Mouse (Mus musculus) embryonic facial prominence, embryonic 15.5 days (tissue): ENCODE results near the gene Syt8. TPM values are rescaled to one million over a fixed set of nuclear protein-coding genes. Genes with fewer than 3 reads are reported as not detected.

Experiments used
- ATAC-seq: fragments of 200-750 bp; cut with Nextera tagmentation; 2 replicates; pipeline ENCODE4 v1.8.0; 2017; ENCODE audit warnings: low read depth, moderate TSS enrichment; ENCODE audit not compliant: insufficient number of reproducible peaks, low FRiP score, low TSS enrichment
- H3K27ac ChIP-seq: fragments of 300-500 bp; sonication (generic); replicated peaks from 2 replicates; pipeline ENCODE4 v1.5.1; 2015; ENCODE audit warnings: mild to moderate bottlenecking, inconsistent platforms
- H3K27me3 ChIP-seq: fragments of 300-500 bp; sonication (generic); 2 replicates; pipeline ENCODE4 v1.6.1; 2015; ENCODE audit warnings: inconsistent platforms
- H3K36me3 ChIP-seq: fragments of 300-500 bp; sonication (generic); 2 replicates; pipeline ENCODE4 v1.6.1; 2015; ENCODE audit warnings: mild to moderate bottlenecking, inconsistent platforms
- H3K4me1 ChIP-seq: fragments of 300-500 bp; sonication (generic); 2 replicates; pipeline ENCODE4 v1.6.1; 2015; ENCODE audit warnings: inconsistent platforms
- H3K4me2 ChIP-seq: fragments of 300-500 bp; sonication (generic); replicated peaks from 2 replicates; pipeline ENCODE4 v1.6.1; 2015; ENCODE audit warnings: mild to moderate bottlenecking, inconsistent platforms
- H3K4me3 ChIP-seq: fragments of 300-500 bp; sonication (generic); replicated peaks from 2 replicates; pipeline ENCODE4 v1.5.1; 2015; ENCODE audit warnings: mild to moderate bottlenecking, inconsistent platforms
- H3K9ac ChIP-seq: fragments of 300-500 bp; sonication (generic); 2 replicates; pipeline ENCODE4 v1.6.1; 2015; ENCODE audit warnings: inconsistent platforms
- H3K9me3 ChIP-seq: fragments of 300-500 bp; sonication (generic); replicated peaks from 2 replicates; pipeline ENCODE4 v1.6.1; 2016; ENCODE audit warnings: inconsistent platforms
- WGBS: fragments of 180-500 bp; shearing (Covaris S2); methylation state at CpG from one replicate; pipeline ENCODE4 v1.1.7; 2015; 5-methylcytosine and 5-hydroxymethylcytosine counted together
- polyA plus RNA-seq: library from polyadenylated mRNA; unstranded; fragments of >200 nt; fragmentation: Nextera tagmentation; extraction: Ambion mirVana; gene quantifications from 2 replicates; pipeline ENCODE4 v1.2.1, GENCODE M21; 2015

Syt8 gene
- 3.9 and 4.5 TPM in 2 replicates for polyA plus RNA-seq

DNA sequence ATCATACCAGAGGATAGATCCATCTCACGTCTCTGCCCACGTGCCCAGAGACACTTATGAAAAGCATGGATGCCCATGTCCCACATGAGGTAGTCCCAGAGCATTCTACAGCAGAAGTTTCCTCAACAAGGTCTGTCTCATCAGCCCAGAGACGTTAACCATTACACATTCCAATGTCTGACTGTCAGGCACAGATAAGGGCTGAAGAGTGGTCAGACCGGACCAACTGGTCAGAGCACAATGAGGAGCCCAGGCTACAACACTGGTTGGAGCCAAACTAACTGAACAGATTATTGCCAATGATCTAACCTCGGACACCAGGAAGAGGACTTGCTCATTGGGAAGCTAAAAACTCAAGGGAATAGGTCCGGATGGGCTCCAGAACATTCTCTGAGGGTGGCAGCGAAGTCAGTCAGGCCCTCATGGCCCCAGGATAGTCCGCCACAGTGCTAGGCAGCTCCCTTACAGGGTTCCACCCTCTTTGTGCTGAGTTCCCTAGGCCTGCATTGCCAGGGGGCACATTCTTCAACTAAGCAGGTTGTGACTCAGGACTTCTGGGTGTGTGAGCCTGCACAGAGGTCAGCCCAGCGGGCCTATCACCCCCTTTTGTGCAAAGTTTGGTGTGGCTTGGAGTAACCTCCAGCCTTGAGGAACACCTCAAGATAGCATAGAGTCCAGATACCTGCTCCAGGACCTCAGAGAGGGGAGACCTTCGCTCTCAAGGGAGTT, at the start of gene Syt8:
Gene Syt8, plus strand, starts transcription at position 714 of the 729 bp plus-strand sequence.
- Histone ChIP-seq H3K4me2 (no peak within 1 kb of the TSS), H3K27me3 (no peaks in the 10 kb centered on the region), H3K4me1 (peaks cover 65% of the 10 kb centered on the region), H3K9me3 (no peaks in the 10 kb centered on the region), H3K36me3 (no peaks in the 10 kb centered on the region), H3K9ac (no peak within 1 kb of the TSS), H3K4me3 (no peak within 1 kb of the TSS), H3K27ac (peak within 1 kb of the TSS; percentile 79)
- WGBS, result 73% methylated on average over 10 of the region's 10 CpGs
- ATAC-seq, result no peak

DNA sequence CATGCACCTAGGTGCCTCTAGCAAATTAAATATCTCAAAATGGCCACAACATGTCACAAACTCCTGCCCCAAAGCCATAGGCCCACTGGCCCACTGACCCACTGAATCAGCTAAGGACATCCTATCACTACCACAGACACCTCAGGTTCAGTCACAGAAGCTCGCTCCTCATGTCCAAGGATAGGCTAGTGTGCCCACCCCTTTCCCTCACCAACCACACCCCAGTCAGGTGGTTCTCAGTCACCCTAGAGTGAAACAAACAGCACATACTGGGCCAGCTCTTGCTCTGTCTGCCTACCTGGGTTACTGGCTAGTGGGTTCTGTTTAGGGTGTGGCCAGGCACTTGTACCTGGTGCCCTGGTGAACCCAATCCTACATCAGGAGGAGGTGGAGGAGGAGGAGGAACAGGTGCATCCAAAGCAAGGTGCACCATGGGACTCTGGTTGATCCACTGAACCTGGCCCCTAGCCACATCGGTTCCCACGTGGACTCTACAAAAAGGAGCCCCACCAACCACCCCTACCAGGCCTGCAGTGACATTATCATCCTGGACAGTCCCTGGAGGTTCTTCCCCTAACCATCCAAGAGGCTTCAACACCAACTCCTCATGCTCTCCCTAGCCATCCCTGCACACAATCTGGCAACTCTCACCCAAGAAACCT, 48.8 kb upstream of the Syt8 start:
- no peaks in the 10 kb centered on the region for H3K27me3 ChIP-seq
- H3K4me1 ChIP-seq, result peaks cover 26% of the 10 kb centered on the region
- H3K4me3 ChIP-seq, result peak overlapping the region; percentile 87
- H3K4me2 ChIP-seq, result peak overlapping the region; percentile 84
- no peak overlapping the region for H3K27ac ChIP-seq
- 93% methylated on average over 3 of the region's 3 CpGs for WGBS
- H3K36me3 ChIP-seq, result peaks cover 47% of the 10 kb centered on the region
- H3K9me3 ChIP-seq, result no peaks in the 10 kb centered on the region
- ATAC-seq, result no peak
- H3K9ac ChIP-seq, result no peak overlapping the region

DNA sequence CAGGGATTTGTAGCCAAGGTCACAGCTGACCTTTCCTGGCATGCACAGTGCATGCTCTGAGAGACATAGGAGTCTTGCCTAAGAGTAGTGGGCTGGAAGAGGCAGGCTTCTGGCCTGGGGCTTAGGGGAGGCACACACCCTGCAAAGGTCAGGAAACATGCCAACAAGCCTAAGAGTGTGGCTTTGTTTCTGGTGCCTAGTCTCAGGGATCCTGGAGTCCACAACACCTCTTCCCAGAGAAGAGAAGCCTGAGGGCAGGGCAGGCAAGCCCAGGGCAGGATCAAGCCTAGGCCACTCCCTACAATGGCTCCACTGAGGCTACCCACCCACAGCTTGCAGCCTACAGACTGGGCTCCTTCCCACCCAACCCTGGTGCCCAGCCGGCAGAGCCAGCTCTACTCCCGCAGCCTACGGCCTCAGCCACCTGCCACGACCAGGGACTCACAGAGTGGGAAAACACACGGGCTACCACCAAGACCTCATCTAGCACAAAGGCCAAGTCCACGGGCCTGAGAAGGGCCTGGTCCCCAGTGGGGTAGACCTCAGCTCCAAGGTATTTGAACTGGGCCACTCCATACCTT, 47.9 kb upstream of the Syt8 start:
- WGBS, result 46% methylated on average over 6 of the region's 6 CpGs
- peak overlapping the region; percentile 83 for H3K27ac ChIP-seq

DNA sequence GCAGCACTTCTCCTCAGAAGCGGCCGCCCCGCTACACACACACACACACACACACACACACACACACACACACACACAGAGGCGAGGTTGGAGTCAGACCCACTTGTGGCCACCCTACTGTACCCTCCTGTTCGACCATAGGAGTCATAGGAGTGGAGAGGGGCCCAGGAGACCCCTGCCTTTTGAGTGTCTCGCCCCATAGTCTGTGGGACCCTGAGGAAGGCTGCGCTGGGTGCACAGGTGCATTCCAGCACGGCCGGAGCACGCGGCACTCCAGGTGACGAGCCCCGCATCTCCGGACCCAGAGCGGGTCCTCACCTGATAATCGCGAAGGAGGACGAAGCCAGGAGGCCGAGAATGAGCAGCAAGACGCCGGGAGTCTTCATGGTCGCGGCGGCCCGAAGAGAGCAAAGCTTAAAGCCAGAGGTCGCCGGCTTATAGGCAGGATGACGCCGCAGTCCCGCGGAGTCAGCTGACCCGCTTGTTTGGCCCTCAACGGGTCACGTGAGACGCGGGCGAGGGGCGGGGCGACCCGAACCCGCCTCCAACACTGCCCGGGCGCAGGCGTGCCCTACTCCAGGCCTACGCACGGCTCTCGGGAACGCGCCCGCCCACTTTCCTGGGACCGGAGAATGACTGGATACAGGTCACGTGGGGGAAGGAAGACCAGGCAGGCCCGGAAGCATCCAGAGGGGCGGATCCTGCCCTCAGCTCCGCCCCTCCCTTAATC, 47.1 kb upstream of the Syt8 start, which contains the start of gene Ctsd:
Gene Ctsd, minus strand, starts transcription at position 620 of the 730 bp plus-strand sequence.
- Histone ChIP-seq H3K4me1 (peaks cover 26% of the 10 kb centered on the region), H3K27me3 (no peaks in the 10 kb centered on the region), H3K9ac (peak within 1 kb of the TSS; percentile 73), H3K9me3 (no peaks in the 10 kb centered on the region), H3K4me2 (peak within 1 kb of the TSS; percentile 84), H3K36me3 (peaks cover 30% of the 10 kb centered on the region), H3K4me3 (peak within 1 kb of the TSS; percentile 87), H3K27ac (peak within 1 kb of the TSS; percentile 83)
- peak; percentile 95 for ATAC-seq
- under 1% methylated on average over 55 of the region's 55 CpGs for WGBS

More for the DNA sequence above, 47.9 kb upstream of the Syt8 start:
- Histone ChIP-seq H3K9me3 (no peaks in the 10 kb centered on the region), H3K4me3 (peak overlapping the region; percentile 87), H3K4me1 (peaks cover 26% of the 10 kb centered on the region), H3K4me2 (peak overlapping the region; percentile 84), H3K27me3 (no peaks in the 10 kb centered on the region), H3K9ac (peak overlapping the region; percentile 73), H3K36me3 (peaks cover 39% of the 10 kb centered on the region)
- no peak for ATAC-seq

DNA sequence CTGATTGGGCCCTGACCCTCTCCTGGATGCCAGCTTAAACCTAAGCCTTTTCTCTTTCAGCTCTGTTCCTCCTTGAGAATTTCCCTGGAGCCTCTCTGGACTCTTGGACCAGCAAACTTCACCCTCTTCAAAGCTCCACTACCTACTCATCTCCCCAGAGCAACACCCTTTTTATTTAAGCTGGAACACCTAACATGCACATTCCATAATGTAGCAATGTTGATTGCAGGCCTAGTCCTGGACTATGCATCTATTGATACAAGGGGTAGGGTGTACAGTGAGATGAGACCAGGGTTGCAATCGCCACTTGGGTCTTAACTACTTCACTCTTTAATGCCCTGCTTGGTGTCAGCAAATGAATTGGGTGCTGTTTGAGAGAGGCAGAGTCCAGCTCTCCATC, 46.5 kb upstream of the Syt8 start:
- H3K27me3 ChIP-seq, result no peaks in the 10 kb centered on the region
- H3K27ac ChIP-seq, result peak overlapping the region; percentile 74
- WGBS, result 95% methylated on average over 1 of the region's 1 CpGs
- peak overlapping the region; percentile 84 for H3K4me2 ChIP-seq
- H3K4me1 ChIP-seq, result peaks cover 26% of the 10 kb centered on the region
- H3K36me3 ChIP-seq, result peaks cover 24% of the 10 kb centered on the region
- no peaks in the 10 kb centered on the region for H3K9me3 ChIP-seq
- H3K4me3 ChIP-seq, result peak overlapping the region; percentile 87
- no peak for ATAC-seq
- no peak overlapping the region for H3K9ac ChIP-seq

DNA sequence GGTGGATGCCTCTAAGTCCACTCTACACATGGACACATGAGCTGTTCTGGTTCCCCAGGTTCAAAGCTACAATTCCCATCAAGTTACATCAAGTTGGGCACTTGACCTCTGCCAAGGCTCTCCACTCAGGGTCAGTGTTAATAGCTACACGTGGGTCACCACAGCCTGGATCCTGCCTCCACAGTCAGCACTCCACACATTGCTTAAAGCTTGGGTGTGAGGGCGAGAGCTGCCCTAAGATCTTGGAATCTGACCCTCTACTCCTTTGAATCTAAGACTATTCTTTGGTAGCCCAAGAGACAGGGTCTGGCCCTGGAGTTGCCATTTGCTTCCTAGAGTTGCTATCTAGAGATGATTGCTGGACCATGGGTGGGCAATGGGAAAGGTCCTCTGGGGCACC, 45.9 kb upstream of the Syt8 start:
- Histone ChIP-seq H3K4me2 (no peak overlapping the region), H3K9ac (no peak overlapping the region), H3K27ac (no peak overlapping the region), H3K9me3 (no peaks in the 10 kb centered on the region), H3K4me3 (no peak overlapping the region), H3K4me1 (peaks cover 26% of the 10 kb centered on the region), H3K36me3 (peaks cover 18% of the 10 kb centered on the region), H3K27me3 (no peaks in the 10 kb centered on the region)
- ATAC-seq, result no peak
- 94% methylated on average over 2 of the region's 2 CpGs for WGBS

DNA sequence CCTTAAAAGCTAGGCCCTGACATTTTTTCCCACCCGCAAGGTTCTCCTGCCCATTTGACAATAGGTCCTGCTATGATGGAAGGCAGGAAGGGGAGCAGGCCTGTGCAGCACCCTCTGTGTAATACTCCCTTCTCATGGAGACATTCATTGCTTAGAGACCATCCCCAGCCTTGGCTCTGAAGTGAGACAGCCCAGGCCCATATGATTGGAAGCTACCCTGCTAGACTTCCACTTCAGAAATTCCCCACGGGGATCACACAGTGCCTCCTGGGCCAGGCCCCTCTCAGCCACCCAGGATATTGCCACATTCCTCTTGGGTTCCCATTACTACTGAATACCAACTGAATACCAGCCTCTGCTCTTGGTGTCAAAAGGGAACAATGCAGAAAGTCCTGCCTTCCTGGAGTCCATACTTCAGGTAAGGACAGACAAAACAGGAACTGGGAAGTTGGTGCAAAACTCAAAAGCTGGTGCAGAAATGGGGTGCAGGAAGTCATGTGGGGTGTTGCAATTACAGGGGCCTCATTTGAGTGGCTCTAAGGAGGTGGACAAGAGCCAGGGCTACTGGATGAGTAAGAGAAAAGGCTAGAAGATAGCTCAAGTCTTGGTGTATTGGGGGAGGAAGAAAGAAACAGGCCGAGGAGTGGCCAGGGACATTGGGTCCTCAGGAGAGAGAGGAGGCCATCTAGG, 44.5 kb upstream of the Syt8 start:
- H3K36me3 ChIP-seq, result peaks cover 5% of the 10 kb centered on the region; the same call in 1 of the 2 replicates
- no peak overlapping the region for H3K27ac ChIP-seq
- H3K4me2 ChIP-seq, result no peak overlapping the region
- 85% methylated on average over 3 of the region's 3 CpGs for WGBS
- no peaks in the 10 kb centered on the region for H3K27me3 ChIP-seq
- H3K4me3 ChIP-seq, result no peak overlapping the region
- peaks cover 26% of the 10 kb centered on the region for H3K4me1 ChIP-seq
- ATAC-seq, result no peak
- H3K9me3 ChIP-seq, result no peaks in the 10 kb centered on the region
- H3K9ac ChIP-seq, result no peak overlapping the region

DNA sequence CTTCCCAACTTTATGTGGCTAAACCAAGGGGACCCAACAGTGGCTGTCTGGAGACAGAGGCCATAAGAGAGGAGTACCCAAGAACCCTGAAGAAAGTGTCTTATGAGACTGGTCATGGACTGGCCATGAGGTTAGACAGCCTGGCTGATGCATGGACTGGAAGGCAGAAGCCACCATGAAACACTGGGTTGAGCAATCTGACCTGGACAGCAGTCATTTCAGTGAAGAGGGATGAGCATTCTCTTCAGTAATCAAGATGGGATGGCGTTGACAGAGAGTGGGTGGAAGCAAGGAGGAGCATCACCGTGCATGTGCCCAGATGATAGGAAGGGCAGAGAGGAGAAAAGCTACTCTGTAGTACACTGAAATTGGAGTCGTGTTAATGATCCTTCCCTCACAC, 43.5 kb upstream of the Syt8 start:
- no peak overlapping the region for H3K4me3 ChIP-seq
- H3K27ac ChIP-seq, result no peak overlapping the region
- 80% methylated on average over 3 of the region's 3 CpGs for WGBS
- no peak overlapping the region for H3K4me2 ChIP-seq
- peaks cover 17% of the 10 kb centered on the region for H3K4me1 ChIP-seq
- H3K36me3 ChIP-seq, result no peaks in the 10 kb centered on the region
- no peaks in the 10 kb centered on the region for H3K27me3 ChIP-seq
- no peak overlapping the region for H3K9ac ChIP-seq
- no peaks in the 10 kb centered on the region for H3K9me3 ChIP-seq
- no peak for ATAC-seq

DNA sequence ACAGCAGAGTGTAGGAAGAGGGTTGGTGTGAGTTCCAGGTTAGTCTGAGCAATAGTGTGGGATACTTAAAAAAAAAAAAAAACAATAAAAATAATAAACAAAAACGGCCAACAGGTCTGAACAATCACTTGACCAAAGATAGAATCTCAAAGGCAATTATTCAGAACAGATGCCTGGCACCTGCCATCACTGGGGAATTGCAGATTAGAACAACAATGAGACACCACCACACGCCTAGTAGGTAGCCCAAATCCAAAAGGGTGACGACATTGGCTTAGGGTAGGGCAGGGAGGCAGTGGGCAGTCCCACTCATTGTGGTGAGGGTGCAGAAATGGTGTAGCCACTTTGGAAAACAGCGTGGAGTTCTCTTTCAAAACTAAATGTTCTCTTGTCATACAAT, 43.0 kb upstream of the Syt8 start:
- Histone ChIP-seq H3K36me3 (no peaks in the 10 kb centered on the region), H3K9me3 (no peaks in the 10 kb centered on the region), H3K27me3 (no peaks in the 10 kb centered on the region), H3K27ac (no peak overlapping the region), H3K4me2 (no peak overlapping the region), H3K4me3 (no peak overlapping the region), H3K4me1 (peaks cover 12% of the 10 kb centered on the region), H3K9ac (no peak overlapping the region)
- ATAC-seq, result no peak
- 56% methylated on average over 4 of the region's 4 CpGs for WGBS

DNA sequence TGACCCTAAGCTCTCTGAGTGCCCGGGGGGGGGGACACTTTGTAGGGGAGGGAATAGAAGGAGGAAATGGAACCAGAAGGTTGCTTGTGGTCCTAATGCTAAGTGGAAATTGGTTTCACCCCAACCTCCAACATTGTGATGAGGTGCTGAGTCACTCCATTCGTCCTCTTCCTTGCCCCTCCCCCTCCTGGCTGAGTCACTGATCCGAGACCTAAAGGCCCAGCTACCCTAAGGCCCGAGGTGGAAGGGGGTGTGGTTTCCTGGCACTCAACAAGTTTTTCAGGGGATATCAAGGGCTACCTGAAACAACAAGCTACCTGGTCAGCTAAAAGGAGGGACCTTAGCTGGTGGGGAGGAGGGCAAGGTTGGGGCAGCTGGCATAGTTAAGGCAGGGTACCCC, 41.5 kb upstream of the Syt8 start:
- Histone ChIP-seq H3K4me3 (no peak overlapping the region), H3K4me1 (0 out of 2 replicates have a peak, but pooled peaks cover 3% of the 10 kb centered on the region), H3K9ac (no peak overlapping the region), H3K27me3 (no peaks in the 10 kb centered on the region), H3K27ac (no peak overlapping the region), H3K9me3 (no peaks in the 10 kb centered on the region), H3K36me3 (no peaks in the 10 kb centered on the region), H3K4me2 (no peak overlapping the region)
- WGBS, result 28% methylated on average over 4 of the region's 4 CpGs
- ATAC-seq, result no peak
